Mouse (Mus musculus): ENCODE measurements around the gene Gm5142. TPM values are rescaled to one million over a fixed set of nuclear protein-coding genes. Genes with fewer than 3 reads are reported as not detected.

Gm5142 gene
- not detected in 2 replicates for total RNA-seq (2014; fragmentation: Nextera tagmentation)
- total RNA-seq (2017), result 0.22 TPM in 1 of 2 replicates, not detected in the other
- not detected in 2 replicates for polyA plus RNA-seq (2012)

DNA sequence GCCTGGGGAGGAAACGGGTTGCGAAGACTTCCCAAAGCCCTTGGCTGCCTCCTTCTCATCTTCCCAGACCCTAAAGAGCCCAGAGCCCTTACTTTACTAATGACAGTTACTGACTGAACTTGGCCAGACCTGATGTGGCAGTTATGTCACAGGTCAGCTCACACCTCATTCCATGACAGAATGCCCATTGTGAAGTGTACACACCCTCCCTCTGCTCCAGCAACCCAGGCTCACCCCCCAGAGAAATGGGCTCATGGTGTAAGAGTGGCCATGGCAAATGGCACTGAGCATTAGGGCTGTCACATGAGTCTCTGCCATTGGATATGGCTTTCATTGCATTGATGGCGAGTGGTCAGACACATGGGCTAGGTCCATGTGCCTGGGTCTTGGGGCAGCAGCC, at the start of gene Gm5142:
Gene Gm5142 (minus strand): TSS at position 101 of the 400 bp plus-strand sequence.
- ATAC-seq (ENCODE audit: extremely low read depth, insufficient number of reproducible peaks, low FRiP score, poor library complexity, severe bottlenecking) (no peak), DNase-seq (ENCODE audit: low spot score) (no peak)
- TF ChIP-seq CTCF (IDR thresholded peaks at IDR 0.05; ENCODE audit: low read depth, low read length), result no peak
- no peak for TF ChIP-seq GATA1 (IDR thresholded peaks at IDR 0.05; ENCODE audit: borderline replicate concordance, low read length)
- no peak for TF ChIP-seq POLR2AphosphoS5 (IDR thresholded peaks at IDR 0.05; ENCODE audit: insufficient replicate concordance, low read depth, low read length)
- TF ChIP-seq GATA2 (IDR thresholded peaks at IDR 0.05; ENCODE audit: borderline replicate concordance, low read depth, low read length), result no peak
- TF ChIP-seq TAL1 (conservative IDR thresholded peaks at IDR 0.05; ENCODE audit: low read depth, low read length), result no peak
- Histone ChIP-seq H3K27me3 (ENCODE audit: insufficient read depth, low read length) (no peaks in the 10 kb centered on the region), H3K4me3 (ENCODE audit: low read depth, low read length) (no peak within 1 kb of the TSS), H3K4me1 (ENCODE audit: insufficient read depth, low read depth, low read length) (no peaks in the 10 kb centered on the region), H3K9me3 (replicated peaks) (no peaks in the 10 kb centered on the region), H3K36me3 (replicated peaks) (no peaks in the 10 kb centered on the region)

DNA sequence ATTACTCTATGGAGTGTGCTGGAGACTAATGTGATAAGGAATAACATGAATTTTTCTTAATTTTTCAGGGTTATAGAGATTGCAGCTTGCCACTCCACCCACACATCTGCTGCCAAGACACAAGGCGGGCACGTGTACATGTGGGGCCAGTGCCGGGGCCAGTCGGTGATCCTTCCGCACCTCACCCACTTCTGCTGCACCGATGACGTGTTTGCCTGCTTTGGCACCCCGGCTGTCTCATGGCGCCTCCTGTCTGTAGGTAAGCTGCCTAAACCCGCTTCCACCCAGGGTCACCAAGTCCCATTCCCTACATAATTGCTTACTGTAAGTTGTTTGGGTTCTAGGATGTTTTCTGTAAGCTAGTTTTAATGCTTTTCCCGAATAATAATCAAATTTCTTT, 47.7 kb upstream of the Gm5142 start:
- H3K4me3 ChIP-seq (ENCODE audit: low read depth, low read length), result no peak overlapping the region
- H3K27me3 ChIP-seq (ENCODE audit: insufficient read depth, low read length), result no peaks in the 10 kb centered on the region
- no peaks in the 10 kb centered on the region for H3K9me3 ChIP-seq (replicated peaks)
- no peak for ATAC-seq (ENCODE audit: extremely low read depth, insufficient number of reproducible peaks, low FRiP score, poor library complexity, severe bottlenecking)
- DNase-seq (ENCODE audit: low spot score), result no peak
- no peaks in the 10 kb centered on the region for H3K4me1 ChIP-seq (ENCODE audit: insufficient read depth, low read depth, low read length)
- TF ChIP-seq POLR2AphosphoS5 (IDR thresholded peaks at IDR 0.05; ENCODE audit: insufficient replicate concordance, low read depth, low read length) (no peak), TAL1 (conservative IDR thresholded peaks at IDR 0.05; ENCODE audit: low read depth, low read length) (no peak), GATA2 (IDR thresholded peaks at IDR 0.05; ENCODE audit: borderline replicate concordance, low read depth, low read length) (no peak), CTCF (IDR thresholded peaks at IDR 0.05; ENCODE audit: low read depth, low read length) (no peak), GATA1 (IDR thresholded peaks at IDR 0.05; ENCODE audit: borderline replicate concordance, low read length) (no peak)
- H3K36me3 ChIP-seq (replicated peaks), result peaks cover 18% of the 10 kb centered on the region

DNA sequence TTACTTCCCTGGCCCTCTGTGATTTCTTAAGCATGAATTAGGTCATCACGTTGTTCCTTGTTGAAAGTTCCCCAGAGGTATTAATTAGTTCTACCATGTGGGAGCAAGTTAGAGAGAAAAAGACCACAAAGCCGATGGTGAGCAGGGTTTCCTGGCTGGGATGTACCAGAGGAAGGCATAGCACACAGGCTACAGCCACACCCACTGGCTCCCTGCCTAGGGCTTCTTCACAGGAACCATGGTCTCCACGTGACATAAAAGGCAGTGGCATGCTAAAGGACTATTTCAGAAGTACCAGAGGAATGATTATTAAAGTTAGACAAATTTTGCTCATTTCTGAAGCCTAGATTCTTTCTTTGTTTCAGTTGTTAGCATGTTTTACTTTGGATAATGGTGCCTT, 40.7 kb upstream of the Gm5142 start:
- H3K36me3 ChIP-seq (replicated peaks), result peaks cover 9% of the 10 kb centered on the region
- ATAC-seq (ENCODE audit: extremely low read depth, insufficient number of reproducible peaks, low FRiP score, poor library complexity, severe bottlenecking), result no peak

GRCm38 (mm10) chr14:59209816-59210215, 31.3 kb upstream of the Gm5142 start:
- Histone ChIP-seq H3K36me3 (replicated peaks) (no peaks in the 10 kb centered on the region), H3K9me3 (replicated peaks) (no peaks in the 10 kb centered on the region), H3K4me1 (ENCODE audit: insufficient read depth, low read depth, low read length) (no peaks in the 10 kb centered on the region), H3K4me3 (ENCODE audit: low read depth, low read length) (no peak overlapping the region), H3K27me3 (ENCODE audit: insufficient read depth, low read length) (peaks cover 2% of the 10 kb centered on the region; the same call in 1 of the 2 replicates)
- TF ChIP-seq CTCF (IDR thresholded peaks at IDR 0.05; ENCODE audit: low read depth, low read length) (no peak), GATA1 (IDR thresholded peaks at IDR 0.05; ENCODE audit: borderline replicate concordance, low read length) (no peak), POLR2AphosphoS5 (IDR thresholded peaks at IDR 0.05; ENCODE audit: insufficient replicate concordance, low read depth, low read length) (no peak), TAL1 (conservative IDR thresholded peaks at IDR 0.05; ENCODE audit: low read depth, low read length) (no peak), GATA2 (IDR thresholded peaks at IDR 0.05; ENCODE audit: borderline replicate concordance, low read depth, low read length) (no peak)
- ATAC-seq (ENCODE audit: extremely low read depth, insufficient number of reproducible peaks, low FRiP score, poor library complexity, severe bottlenecking), result no peak
- DNase-seq (ENCODE audit: low spot score), result no peak

More for the DNA sequence above, 40.7 kb upstream of the Gm5142 start:
- TF ChIP-seq POLR2AphosphoS5 (IDR thresholded peaks at IDR 0.05; ENCODE audit: insufficient replicate concordance, low read depth, low read length), result no peak
- no peaks in the 10 kb centered on the region for H3K9me3 ChIP-seq (replicated peaks)
- H3K4me1 ChIP-seq (ENCODE audit: insufficient read depth, low read depth, low read length), result no peaks in the 10 kb centered on the region
- H3K27me3 ChIP-seq (ENCODE audit: insufficient read depth, low read length), result no peaks in the 10 kb centered on the region
- no peak overlapping the region for H3K4me3 ChIP-seq (ENCODE audit: low read depth, low read length)
- no peak for DNase-seq (ENCODE audit: low spot score)

DNA sequence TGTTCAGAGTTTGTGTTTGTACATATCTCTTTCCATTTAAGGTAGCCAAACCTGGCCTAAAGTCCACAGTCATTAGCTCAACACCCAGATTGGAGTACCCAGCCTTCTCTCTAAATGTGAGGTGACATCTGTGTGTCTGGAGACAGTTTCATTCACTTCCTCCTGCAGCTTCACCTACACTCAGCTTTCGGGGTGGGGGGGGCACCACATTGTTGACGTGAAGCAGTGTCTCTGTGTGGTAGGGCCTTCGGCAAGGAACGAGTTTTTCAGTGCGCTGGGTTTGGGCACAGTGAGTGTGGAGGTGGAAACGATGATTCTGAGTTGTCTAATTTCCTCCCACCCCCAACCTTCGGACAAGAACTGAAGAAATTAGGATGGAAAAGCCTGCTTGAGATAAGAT, 30.5 kb upstream of the Gm5142 start:
- H3K36me3 ChIP-seq (replicated peaks), result no peaks in the 10 kb centered on the region
- H3K4me3 ChIP-seq (ENCODE audit: low read depth, low read length), result no peak overlapping the region
- H3K4me1 ChIP-seq (ENCODE audit: insufficient read depth, low read depth, low read length), result no peaks in the 10 kb centered on the region
- TF ChIP-seq TAL1 (conservative IDR thresholded peaks at IDR 0.05; ENCODE audit: low read depth, low read length) (no peak), CTCF (IDR thresholded peaks at IDR 0.05; ENCODE audit: low read depth, low read length) (no peak), GATA2 (IDR thresholded peaks at IDR 0.05; ENCODE audit: borderline replicate concordance, low read depth, low read length) (no peak), GATA1 (IDR thresholded peaks at IDR 0.05; ENCODE audit: borderline replicate concordance, low read length) (no peak), POLR2AphosphoS5 (IDR thresholded peaks at IDR 0.05; ENCODE audit: insufficient replicate concordance, low read depth, low read length) (no peak)
- H3K9me3 ChIP-seq (replicated peaks), result no peaks in the 10 kb centered on the region
- no peak for ATAC-seq (ENCODE audit: extremely low read depth, insufficient number of reproducible peaks, low FRiP score, poor library complexity, severe bottlenecking)
- peaks cover 2% of the 10 kb centered on the region; the same call in 1 of the 2 replicates for H3K27me3 ChIP-seq (ENCODE audit: insufficient read depth, low read length)
- no peak for DNase-seq (ENCODE audit: low spot score)

DNA sequence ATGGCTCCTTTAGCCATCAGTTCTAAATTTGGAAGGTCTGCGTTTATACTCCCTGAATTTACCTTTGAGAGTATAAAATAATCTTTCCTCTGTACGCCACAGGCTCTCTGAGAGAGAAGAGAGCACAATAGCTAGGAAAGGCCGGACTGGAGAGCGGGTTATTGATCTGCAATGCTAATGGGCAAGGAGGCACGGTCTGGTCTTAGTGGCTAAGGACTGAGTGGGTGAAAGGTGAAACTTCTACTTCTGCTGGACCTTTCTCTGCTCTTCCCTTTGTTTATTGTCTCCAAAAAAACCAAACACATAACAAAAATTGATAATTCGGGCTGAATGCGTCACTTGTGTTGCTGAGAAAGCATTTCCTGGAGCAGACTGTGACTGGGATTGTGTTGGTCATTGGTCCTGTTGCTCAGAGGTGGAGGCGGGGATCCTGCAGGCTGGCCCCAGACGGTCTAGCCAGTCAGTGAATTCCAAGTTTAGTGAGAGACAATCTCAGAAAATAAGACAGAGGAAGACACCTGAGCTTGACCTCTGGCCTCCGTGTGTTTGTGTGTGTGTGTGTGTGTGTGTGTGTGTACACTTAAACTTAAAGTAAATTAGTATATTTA, 27.5 kb upstream of the Gm5142 start:
- H3K36me3 ChIP-seq (replicated peaks), result no peaks in the 10 kb centered on the region
- peaks cover 2% of the 10 kb centered on the region; the same call in 1 of the 2 replicates for H3K27me3 ChIP-seq (ENCODE audit: insufficient read depth, low read length)
- ATAC-seq (ENCODE audit: extremely low read depth, insufficient number of reproducible peaks, low FRiP score, poor library complexity, severe bottlenecking), result no peak
- no peak overlapping the region for H3K4me3 ChIP-seq (ENCODE audit: low read depth, low read length)
- no peak for TF ChIP-seq CTCF (IDR thresholded peaks at IDR 0.05; ENCODE audit: low read depth, low read length)
- TF ChIP-seq POLR2AphosphoS5 (IDR thresholded peaks at IDR 0.05; ENCODE audit: insufficient replicate concordance, low read depth, low read length), result no peak
- TF ChIP-seq GATA1 (IDR thresholded peaks at IDR 0.05; ENCODE audit: borderline replicate concordance, low read length), result no peak
- TF ChIP-seq GATA2 (IDR thresholded peaks at IDR 0.05; ENCODE audit: borderline replicate concordance, low read depth, low read length), result no peak
- no peak for TF ChIP-seq TAL1 (conservative IDR thresholded peaks at IDR 0.05; ENCODE audit: low read depth, low read length)
- H3K4me1 ChIP-seq (ENCODE audit: insufficient read depth, low read depth, low read length), result no peaks in the 10 kb centered on the region
- no peak for DNase-seq (ENCODE audit: low spot score)
- peaks cover 3% of the 10 kb centered on the region; the same call in 1 of the 2 replicates for H3K9me3 ChIP-seq (replicated peaks)
